Mouse (Mus musculus) testis, adult 2 months (tissue): Measurements from ENCODE around the gene Serpinb7. TPM values are rescaled to one million over a fixed set of nuclear protein-coding genes. Genes with fewer than 3 reads are reported as not detected.

Experiments
- H3K27ac ChIP-seq: fragments of 200-500 bp; 2 replicates; pipeline ENCODE4 v1.5.1; 2012; ENCODE audit warnings: low read depth, low read length; ENCODE audit not compliant: control insufficient read depth, insufficient read depth
- H3K27me3 ChIP-seq: fragments of 200-500 bp; 2 replicates; pipeline ENCODE4 v1.6.1; 2012; ENCODE audit warnings: mild to moderate bottlenecking, low read length, moderate library complexity; ENCODE audit not compliant: control insufficient read depth, insufficient read depth
- H3K36me3 ChIP-seq: fragments of 200-500 bp; 2 replicates; pipeline ENCODE4 v1.6.1; 2012; ENCODE audit warnings: mild to moderate bottlenecking, low read length; ENCODE audit not compliant: control insufficient read depth, insufficient read depth
- H3K4me1 ChIP-seq: fragments of 200-500 bp; 2 replicates; pipeline ENCODE4 v1.6.1; 2012; ENCODE audit warnings: low read length; ENCODE audit not compliant: control insufficient read depth, insufficient read depth
- H3K4me3 ChIP-seq: fragments of 200-500 bp; 2 replicates; pipeline ENCODE4 v1.5.1; 2012; ENCODE audit warnings: low read depth, mild to moderate bottlenecking, low read length, moderate library complexity, mixed read lengths; ENCODE audit not compliant: control insufficient read depth
- CTCF ChIP-seq: fragments of 200-500 bp; IDR thresholded peaks from 2 replicates; pipeline ENCODE4 v1.5.1; 2012; ENCODE audit warnings: low read depth, mild to moderate bottlenecking, inconsistent platforms, low read length, moderate library complexity; ENCODE audit not compliant: control insufficient read depth, insufficient read depth, insufficient replicate concordance
- POLR2A ChIP-seq: fragments of 200-500 bp; IDR thresholded peaks from 2 replicates; pipeline ENCODE4 v1.6.1; 2012; ENCODE audit warnings: low read depth, mild to moderate bottlenecking, inconsistent platforms, low read length, moderate library complexity; ENCODE audit not compliant: control insufficient read depth
- polyA plus RNA-seq: library from polyadenylated mRNA; depleted of rRNA; stranded (reverse); fragments of >200 nt; gene quantifications from 2 replicates; pipeline ENCODE4 v1.2.3, GENCODE M21; 2012

Serpinb7 gene
- polyA plus RNA-seq, 1 experiment: 0.09 TPM

DNA sequence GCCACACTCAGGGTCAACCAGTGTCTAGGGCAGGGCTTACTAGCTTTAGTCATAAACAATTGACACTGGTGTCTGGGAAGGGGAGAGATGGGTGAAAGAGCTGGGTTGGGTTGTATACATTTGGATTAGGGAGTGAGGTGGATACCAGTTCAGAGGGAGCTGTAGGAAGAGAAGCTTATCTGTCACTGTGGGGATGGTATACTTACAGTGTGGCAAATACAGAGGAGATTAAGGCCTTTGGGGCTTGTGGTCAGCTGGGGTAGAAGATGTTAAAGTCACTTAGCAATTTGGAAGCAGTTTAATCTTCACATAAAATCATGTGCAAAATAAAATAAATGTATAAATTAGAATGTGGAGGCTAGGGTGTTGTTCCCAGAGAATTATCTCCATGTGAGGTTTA, 21.1 kb upstream of the Serpinb7 start:
- Histone ChIP-seq H3K27ac (no peak overlapping the region), H3K4me1 (no peaks in the 10 kb centered on the region), H3K27me3 (no peaks in the 10 kb centered on the region), H3K4me3 (no peak overlapping the region), H3K36me3 (no peaks in the 10 kb centered on the region)
- no peak for TF ChIP-seq CTCF
- no peak for TF ChIP-seq POLR2A

- H3K27ac ChIP-seq: no peak overlapping the region
- H3K4me1 ChIP-seq: no peaks in the 10 kb centered on the region
- H3K36me3 ChIP-seq: no peaks in the 10 kb centered on the region
- no peaks in the 10 kb centered on the region for H3K27me3 ChIP-seq
- no peak overlapping the region for H3K4me3 ChIP-seq
- TF ChIP-seq CTCF (no peak), POLR2A (no peak)
Measured at GRCm38 (mm10) chr1:107381491-107381890, 18.0 kb upstream of the Serpinb7 start.

DNA sequence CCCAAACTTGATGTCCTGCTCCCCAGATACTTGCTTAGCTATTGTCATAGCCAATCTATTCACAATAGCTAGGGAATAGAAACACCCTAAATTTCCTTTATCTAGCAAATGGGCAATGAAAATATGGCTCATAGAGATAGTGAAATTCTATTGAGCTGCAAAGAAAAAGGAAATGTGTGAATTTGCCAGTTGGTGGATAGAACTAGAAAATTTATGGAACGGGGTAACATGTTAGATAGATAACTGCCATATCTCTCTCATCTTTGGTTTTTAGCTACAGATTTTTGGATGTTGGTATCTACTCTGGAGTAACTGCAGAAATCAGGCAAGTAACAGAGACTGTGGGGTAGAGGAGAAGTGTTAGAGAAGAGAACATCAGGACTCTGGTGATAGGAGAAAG, 17.1 kb upstream of the Serpinb7 start:
- Histone ChIP-seq H3K4me1 (no peaks in the 10 kb centered on the region), H3K27me3 (no peaks in the 10 kb centered on the region), H3K4me3 (no peak overlapping the region), H3K27ac (no peak overlapping the region), H3K36me3 (no peaks in the 10 kb centered on the region)
- no peak for TF ChIP-seq POLR2A

GRCm38 (mm10) chr1:107384532-107384931, 14.9 kb upstream of the Serpinb7 start:
- Histone ChIP-seq H3K4me1 (no peaks in the 10 kb centered on the region), H3K27me3 (no peaks in the 10 kb centered on the region), H3K36me3 (no peaks in the 10 kb centered on the region), H3K4me3 (no peak overlapping the region), H3K27ac (no peak overlapping the region)
- no peak for TF ChIP-seq POLR2A
- TF ChIP-seq CTCF: no peak

DNA sequence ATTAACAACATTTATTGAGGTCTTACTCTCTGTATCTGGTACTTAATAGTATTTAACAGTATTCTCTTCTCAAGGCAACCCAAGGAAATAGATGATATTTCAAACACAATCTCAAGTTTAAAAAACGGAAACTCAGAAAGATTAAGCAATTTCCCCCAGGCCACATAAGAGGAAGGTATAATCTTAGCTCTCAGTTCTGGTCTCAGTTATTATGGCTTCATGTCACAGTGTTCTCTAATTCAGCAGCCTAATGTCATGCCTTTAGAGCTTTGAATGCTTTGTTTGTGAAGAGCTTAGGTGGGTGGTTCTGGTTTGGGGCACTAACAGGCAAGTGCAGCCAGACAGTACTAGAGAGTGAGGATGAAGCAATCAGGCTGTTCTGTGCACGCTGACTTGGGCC, 9.7 kb upstream of the Serpinb7 start:
- Histone ChIP-seq H3K27ac (no peak overlapping the region), H3K36me3 (no peaks in the 10 kb centered on the region), H3K4me1 (no peaks in the 10 kb centered on the region), H3K4me3 (no peak overlapping the region), H3K27me3 (no peaks in the 10 kb centered on the region)
- no peak for TF ChIP-seq POLR2A
- TF ChIP-seq CTCF: no peak

- Histone ChIP-seq H3K27me3 (no peaks in the 10 kb centered on the region), H3K27ac (no peak overlapping the region)
Measured at GRCm38 (mm10) chr1:107397481-107397880, 2.0 kb upstream of the Serpinb7 start.

DNA sequence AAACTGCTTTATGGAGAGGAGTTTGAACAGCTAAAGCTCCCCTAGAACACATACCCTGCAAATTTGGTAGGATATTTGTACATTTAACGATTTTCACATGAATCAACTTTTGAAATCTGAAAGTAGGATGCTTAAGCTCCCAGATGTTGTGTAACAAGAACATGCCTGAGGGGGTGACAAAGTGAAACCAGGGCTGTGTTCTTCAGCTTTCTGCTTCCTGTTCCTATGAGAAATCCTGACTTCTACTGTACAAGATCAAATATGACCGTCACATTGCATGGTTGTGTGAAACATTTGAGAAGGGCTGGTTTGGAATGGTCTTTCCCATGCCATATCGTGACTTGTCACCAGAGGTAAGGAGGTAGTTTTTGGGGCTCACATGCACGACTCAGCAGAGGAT, 2.6 kb downstream of the Serpinb7 start:
- no peak for TF ChIP-seq CTCF
- TF ChIP-seq POLR2A: no peak
- Histone ChIP-seq H3K4me3 (no peak overlapping the region), H3K27me3 (no peaks in the 10 kb centered on the region), H3K4me1 (no peaks in the 10 kb centered on the region), H3K36me3 (no peaks in the 10 kb centered on the region), H3K27ac (no peak overlapping the region)

More at GRCm38 (mm10) chr1:107397481-107397880, 2.0 kb upstream of the Serpinb7 start:
- Histone ChIP-seq H3K36me3 (no peaks in the 10 kb centered on the region), H3K4me3 (no peak overlapping the region), H3K4me1 (no peaks in the 10 kb centered on the region)
- no peak for TF ChIP-seq POLR2A
- no peak for TF ChIP-seq CTCF

DNA sequence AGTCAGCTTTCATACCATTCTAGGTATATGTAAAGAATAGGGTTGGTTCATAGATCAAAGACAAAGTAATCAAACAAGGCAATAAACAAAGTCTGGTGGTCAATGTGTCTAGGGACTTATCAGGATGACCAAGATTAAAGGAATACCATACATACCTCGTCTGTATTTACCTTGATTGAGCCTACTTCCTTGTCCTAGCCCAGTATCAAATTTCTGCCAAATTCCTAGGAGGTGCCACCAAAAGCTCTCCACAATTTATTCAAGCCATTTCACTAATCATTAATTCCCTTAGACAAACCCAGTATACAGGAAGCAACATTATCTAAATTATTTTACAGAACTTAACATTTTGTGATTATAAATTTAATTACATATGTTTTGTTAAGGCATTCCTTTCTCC, 15.2 kb downstream of the Serpinb7 start:
- no peaks in the 10 kb centered on the region for H3K27me3 ChIP-seq
- H3K4me3 ChIP-seq: no peak overlapping the region
- no peaks in the 10 kb centered on the region for H3K4me1 ChIP-seq
- no peak for TF ChIP-seq CTCF
- TF ChIP-seq POLR2A: no peak
- no peaks in the 10 kb centered on the region for H3K36me3 ChIP-seq
- no peak overlapping the region for H3K27ac ChIP-seq
